ENCODE assay signal across 8 mouse cellular contexts in the genomic region with DNA sequence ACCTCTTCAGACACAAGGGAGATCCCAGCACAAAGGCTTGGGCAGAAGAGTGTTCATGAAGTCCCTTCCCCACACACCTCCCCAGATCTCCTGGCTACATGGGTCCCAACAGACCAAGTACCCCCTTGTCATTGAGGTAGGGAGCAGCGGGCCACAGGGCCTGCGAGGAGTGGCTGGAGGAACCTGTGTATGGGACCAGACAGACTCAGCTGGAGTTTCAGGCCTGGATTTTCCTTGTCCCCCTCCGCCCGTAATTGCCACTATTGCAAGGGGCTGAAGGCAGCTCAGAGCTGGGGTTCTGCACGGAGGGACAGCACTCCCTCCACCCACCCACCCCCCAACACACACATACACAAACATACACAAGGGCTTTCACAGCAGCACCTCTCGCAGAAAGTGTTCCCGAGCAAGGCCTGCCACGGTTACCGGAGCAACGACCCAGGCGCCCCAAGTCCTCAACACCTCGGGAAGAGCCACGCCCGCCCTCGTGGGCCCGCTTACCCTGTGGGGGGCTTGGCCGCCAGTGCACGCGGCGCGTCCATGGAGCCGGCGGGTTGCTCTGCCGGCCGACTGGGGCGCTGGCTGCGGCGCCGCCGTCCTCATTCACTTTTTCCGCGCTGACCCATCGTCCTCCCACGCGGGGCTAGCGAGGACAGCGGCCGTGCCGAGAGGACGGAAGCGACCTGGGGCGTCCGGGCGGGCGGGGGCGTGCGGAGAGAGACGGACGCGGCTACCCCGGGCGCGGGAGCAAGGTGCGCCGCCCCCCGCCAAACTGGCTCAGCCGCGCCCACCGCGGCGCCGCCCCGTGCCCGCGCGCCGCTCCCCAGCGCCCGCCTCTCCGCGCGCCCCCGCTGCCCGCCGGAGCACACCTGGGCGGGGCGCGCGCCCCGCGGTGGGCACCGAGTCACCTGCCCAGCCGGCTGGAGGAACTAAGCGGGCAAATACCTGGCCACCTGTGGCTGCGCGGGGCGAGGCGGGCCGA. TPM values are rescaled to one million over a fixed set of nuclear protein-coding genes. Genes with fewer than 3 reads are reported as not detected.
DNase-seq lines count a peak whose midpoint lies in the region; ATAC-seq lines count a peak whose summit lies in the region.

A gene (minus strand): TSS at position 780 of the 982 bp plus-strand sequence.

- under 1% methylated on average over 83 of the region's 89 CpGs for WGBS in heart, embryonic 10.5 days
- 1% methylated on average over 78 of the region's 89 CpGs for WGBS in kidney, embryonic 14.5 days
- WGBS in liver, embryonic 15.5 days (ENCODE audit: insufficient replicate concordance) = under 1% methylated on average over 88 of the region's 89 CpGs

- H3K9me3 ChIP-seq in heart, embryonic 10.5 days = no peaks in the 10 kb centered on the region
- no peaks in the 10 kb centered on the region for H3K9me3 ChIP-seq in kidney, embryonic 14.5 days (ENCODE audit: control insufficient read depth, low read length)
- H3K9me3 ChIP-seq in liver, embryonic 15.5 days (replicated peaks) = no peaks in the 10 kb centered on the region

- no peaks in the 10 kb centered on the region for H3K36me3 ChIP-seq in heart, embryonic 10.5 days
- no peaks in the 10 kb centered on the region for H3K36me3 ChIP-seq in kidney, embryonic 14.5 days (ENCODE audit: control insufficient read depth, insufficient read depth, low read length)
- H3K36me3 ChIP-seq in liver, embryonic 15.5 days (replicated peaks) = no peaks in the 10 kb centered on the region

- peak within 1 kb of the TSS; percentile 77 for H3K4me2 ChIP-seq in kidney, embryonic 14.5 days (replicated peaks; ENCODE audit: low read depth, low read length)
- H3K4me2 ChIP-seq in liver, embryonic 15.5 days = peak within 1 kb of the TSS; percentile 56

- H3K9ac ChIP-seq in kidney, embryonic 14.5 days (ENCODE audit: low read depth, low read length) = peak within 1 kb of the TSS; percentile 59
- no peak within 1 kb of the TSS; the same call in 1 of the 2 replicates for H3K9ac ChIP-seq in liver, embryonic 15.5 days

- peak within 1 kb of the TSS; percentile 82 for H3K4me3 ChIP-seq in heart, embryonic 10.5 days
- peak within 1 kb of the TSS; percentile 59 for H3K4me3 ChIP-seq in kidney, embryonic 14.5 days (ENCODE audit: low read length)
- peak within 1 kb of the TSS; percentile 54 for H3K4me3 ChIP-seq in liver, embryonic 15.5 days (replicated peaks)

- H3K4me1 ChIP-seq in heart, embryonic 10.5 days = peaks cover 9% of the 10 kb centered on the region; the same call in 1 of the 2 replicates
- 0 out of 2 replicates have a peak, but pooled peaks cover 3% of the 10 kb centered on the region for H3K4me1 ChIP-seq in kidney, embryonic 14.5 days (ENCODE audit: control insufficient read depth, insufficient read depth, low read length)
- H3K4me1 ChIP-seq in liver, embryonic 15.5 days (replicated peaks) = no peaks in the 10 kb centered on the region

- peaks cover 41% of the 10 kb centered on the region for H3K27me3 ChIP-seq in heart, embryonic 10.5 days (ENCODE audit: insufficient read depth, poor library complexity, severe bottlenecking)
- peaks cover 11% of the 10 kb centered on the region for H3K27me3 ChIP-seq in kidney, embryonic 14.5 days (ENCODE audit: control insufficient read depth, insufficient read depth, low read length)
- H3K27me3 ChIP-seq in liver, embryonic 15.5 days = peaks cover 25% of the 10 kb centered on the region

- peak within 1 kb of the TSS; percentile 83 for H3K27ac ChIP-seq in heart, embryonic 10.5 days
- H3K27ac ChIP-seq in kidney, embryonic 14.5 days (ENCODE audit: low read depth, low read length) = no peak within 1 kb of the TSS
- H3K27ac ChIP-seq in liver, embryonic 15.5 days (replicated peaks) = no peak within 1 kb of the TSS

- DNase-seq in frontal cortex, adult 2 months (ENCODE audit: extremely low spot score in 1 of 2, low spot score in 1 of 2) = no peak
- DNase-seq in frontal cortex, postnatal 25 days (ENCODE audit: low spot score in 2 of 2) = no peak
- peak; percentile 43 for DNase-seq in embryo, embryonic 10 days (ENCODE audit: low spot score)
- DNase-seq in heart, embryonic 10.5 days (ENCODE audit: low spot score) = no peak
- DNase-seq in retina, embryonic 14.5 days (ENCODE audit: low spot score) = peak; percentile 65

- ATAC-seq in kidney, embryonic 14.5 days (ENCODE audit: low FRiP score, low TSS enrichment) = peak; percentile 79
- ATAC-seq in liver, embryonic 15.5 days (ENCODE audit: insufficient read depth) = peak; percentile 42
- ATAC-seq in CD4-positive, CD25-positive, alpha-beta regulatory T cell, adult 4 months = no peak

RNA-seq across cellular contexts. Expression of the gene that starts here (rescaled TPM):
- 33.1 and 36.6 TPM in 2 replicates for polyA plus RNA-seq in frontal cortex, adult 2 months (2012; rRNA removed)
- 19.8 and 25.3 TPM in 2 replicates for polyA plus RNA-seq in heart, embryonic 10.5 days (2016; fragmentation: Nextera tagmentation; extraction: Ambion mirVana)
- 3.8 and 5.5 TPM in 2 replicates for polyA plus RNA-seq in kidney, embryonic 14.5 days (2014; fragmentation: Nextera tagmentation; extraction: Ambion mirVana)
- 2.6 and 3.2 TPM in 2 replicates for polyA plus RNA-seq in liver, embryonic 15.5 days (2015; fragmentation: Nextera tagmentation; extraction: Ambion mirVana)
- under 1 TPM in 1 of 2 experiments, not detected in 1; 0.78 TPM for polyA plus RNA-seq in CD4-positive, CD25-positive, alpha-beta regulatory T cell, adult 4 months (2017; shearing (Covaris generic))

Comparison
In these comparisons a context has a peak if more than half of its experiments do, and no peak if none do; other contexts are left out.
1. DNase-seq: peak in embryo, embryonic 10 days (single experiment) and retina, embryonic 14.5 days (single experiment); none in frontal cortex, adult 2 months (0 of 2), frontal cortex, postnatal 25 days (0 of 2) and heart, embryonic 10.5 days (single experiment).
2. Peak in every context shown above with its lines, with median percentiles within 50 percentile points of each other: H3K4me3 ChIP-seq.